Mouse (Mus musculus) ovary, adult 18-20 months (tissue): Measurements from ENCODE around the gene Vps53.
"Not testable (repeated sequence)": the region's sequence is repeated elsewhere in the genome, so short reads cannot be mapped to it uniquely, and the experiment has no call there.

Source experiments
- DNase-seq: peaks from one replicate; pipeline ENCODE4 v3.0.0; 2022; ENCODE audit warnings: low spot score, mixed read lengths

Vps53 gene

DNA sequence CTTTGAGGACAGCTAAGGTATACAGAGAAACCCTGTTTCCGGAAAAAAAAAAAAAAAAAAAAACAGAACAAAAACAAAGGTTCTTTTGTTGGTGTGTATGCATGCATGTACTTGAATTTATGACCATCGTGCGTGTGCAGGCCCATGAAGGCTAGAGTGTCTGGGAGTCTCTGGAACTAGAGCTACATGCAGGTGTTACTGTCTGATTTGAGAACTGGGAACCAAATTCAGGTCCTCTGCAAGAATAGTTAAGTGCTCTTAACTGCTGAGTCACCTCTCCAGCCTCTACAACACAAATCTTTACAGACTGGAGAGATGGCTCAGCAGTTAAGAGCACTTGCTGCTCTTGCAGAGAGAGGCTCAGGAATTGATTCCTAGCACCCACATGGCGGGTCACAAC is 163.6 kb downstream of the Vps53 start:
- no peak for DNase-seq

DNA sequence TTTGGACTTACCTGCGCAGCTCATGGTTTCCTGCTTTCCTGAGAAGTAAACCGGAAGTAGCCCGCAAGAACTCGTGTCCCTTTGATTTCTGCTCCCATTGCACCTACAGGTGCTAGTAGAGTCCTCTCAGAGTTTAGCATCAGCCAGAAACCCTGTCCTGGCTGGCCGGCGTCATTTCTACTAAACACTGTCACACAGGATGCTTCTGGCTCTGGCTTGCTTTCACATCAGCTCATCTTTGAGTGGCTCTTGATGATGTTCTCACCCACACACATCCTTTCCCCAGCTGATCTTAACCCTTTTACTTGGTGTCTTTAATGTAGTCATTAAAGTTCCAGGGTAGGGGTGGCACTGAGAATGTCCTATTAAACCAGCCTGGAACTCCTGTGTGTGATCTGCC is 164.2 kb downstream of the Vps53 start:
- DNase-seq: no peak

DNA sequence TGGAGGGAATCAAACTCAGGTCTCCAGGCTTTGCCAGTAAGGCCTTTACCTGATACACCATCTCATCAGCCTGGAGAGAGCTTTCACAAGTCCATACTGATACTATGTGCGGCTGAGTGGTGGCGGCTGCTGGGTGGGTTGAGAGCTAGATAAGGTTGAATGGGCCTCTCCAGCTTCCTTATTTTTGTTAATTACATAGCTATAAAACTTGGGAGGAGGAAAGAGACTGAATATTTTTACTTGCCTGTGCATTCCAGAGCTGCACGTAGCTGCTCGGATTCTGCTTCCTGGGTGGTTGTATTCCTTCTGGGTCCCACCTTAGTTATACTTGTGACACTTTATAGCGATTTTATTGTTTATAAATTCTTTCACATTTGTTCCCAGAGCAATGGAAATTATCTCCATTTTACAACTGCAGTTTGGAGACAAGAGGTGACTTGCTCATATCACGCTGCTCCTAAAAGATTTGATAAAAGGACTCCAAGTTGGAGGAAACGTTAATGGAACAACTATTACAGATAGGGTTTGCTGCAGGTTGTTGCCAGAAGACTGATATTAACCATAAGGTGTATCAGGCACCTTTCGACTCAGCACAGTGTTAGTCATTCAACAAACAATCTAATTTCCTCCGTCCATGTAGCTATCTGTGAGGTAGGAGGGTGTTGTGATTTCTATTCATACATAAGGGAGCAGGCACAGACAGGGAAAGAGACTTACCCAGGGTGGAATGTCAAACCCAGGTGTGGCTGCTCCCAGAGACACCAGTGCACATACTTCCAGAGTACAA is 168.4 kb downstream of the Vps53 start:
- DNase-seq: no peak

DNA sequence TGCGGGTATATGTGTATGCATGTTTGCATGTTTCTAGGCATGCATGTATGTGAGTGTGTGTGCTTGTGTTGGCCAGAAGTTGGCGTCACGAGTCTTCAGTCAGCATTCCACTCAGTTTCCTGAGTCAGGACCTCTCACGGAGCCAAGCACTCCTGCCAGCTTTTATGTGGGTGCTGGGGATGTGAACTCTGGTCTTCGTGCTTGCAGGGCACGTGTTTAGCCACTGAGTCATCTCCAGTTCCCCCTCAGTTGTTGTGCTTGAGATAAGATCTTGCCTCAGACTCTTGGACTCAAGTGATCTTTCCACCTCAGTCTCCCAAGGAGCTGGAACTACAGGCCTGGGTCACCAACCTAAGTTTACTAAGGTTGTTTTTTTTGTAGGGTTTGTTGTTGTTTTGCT is 170.3 kb downstream of the Vps53 start:
- no peak for DNase-seq

DNA sequence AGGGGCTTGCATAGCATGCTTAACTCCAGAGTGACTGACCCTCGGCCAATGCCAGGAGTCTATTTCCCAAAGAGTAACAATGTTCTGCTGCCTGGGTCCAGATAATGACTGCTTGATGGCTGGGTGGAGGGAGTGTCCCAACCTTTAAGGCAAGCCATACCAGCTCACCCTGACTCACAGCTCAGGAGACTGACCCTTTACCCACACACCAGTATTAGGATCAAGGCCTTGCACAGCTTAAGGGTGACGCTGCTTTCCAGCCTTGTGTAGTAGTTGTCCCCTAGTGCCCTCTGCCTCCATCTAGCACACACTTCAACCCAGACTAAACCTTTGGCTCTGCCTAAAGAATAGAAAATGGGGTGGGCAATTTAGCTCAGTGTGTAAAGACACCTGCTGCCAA is 171.3 kb downstream of the Vps53 start:
- no peak for DNase-seq

DNA sequence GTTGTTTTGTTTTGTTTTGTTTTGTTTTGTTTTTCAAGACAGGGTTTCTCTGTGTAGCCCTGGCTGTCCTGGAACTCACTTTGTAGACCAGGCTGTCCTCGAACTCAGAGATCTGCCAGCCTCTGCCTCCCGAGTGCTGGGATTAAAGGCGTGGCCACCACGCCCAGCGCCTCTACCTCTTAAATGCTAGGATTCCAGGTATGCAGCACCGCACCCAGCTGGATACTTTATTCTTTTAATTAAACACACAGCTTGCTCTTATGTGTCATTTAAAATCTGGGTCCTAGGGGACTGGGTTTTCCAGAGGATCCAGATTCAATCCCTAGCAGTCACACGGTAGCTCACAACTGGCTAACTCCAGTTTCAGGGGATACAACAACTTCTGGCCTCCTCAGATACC is 175.2 kb downstream of the Vps53 start:
- not testable (repeated sequence) for DNase-seq

DNA sequence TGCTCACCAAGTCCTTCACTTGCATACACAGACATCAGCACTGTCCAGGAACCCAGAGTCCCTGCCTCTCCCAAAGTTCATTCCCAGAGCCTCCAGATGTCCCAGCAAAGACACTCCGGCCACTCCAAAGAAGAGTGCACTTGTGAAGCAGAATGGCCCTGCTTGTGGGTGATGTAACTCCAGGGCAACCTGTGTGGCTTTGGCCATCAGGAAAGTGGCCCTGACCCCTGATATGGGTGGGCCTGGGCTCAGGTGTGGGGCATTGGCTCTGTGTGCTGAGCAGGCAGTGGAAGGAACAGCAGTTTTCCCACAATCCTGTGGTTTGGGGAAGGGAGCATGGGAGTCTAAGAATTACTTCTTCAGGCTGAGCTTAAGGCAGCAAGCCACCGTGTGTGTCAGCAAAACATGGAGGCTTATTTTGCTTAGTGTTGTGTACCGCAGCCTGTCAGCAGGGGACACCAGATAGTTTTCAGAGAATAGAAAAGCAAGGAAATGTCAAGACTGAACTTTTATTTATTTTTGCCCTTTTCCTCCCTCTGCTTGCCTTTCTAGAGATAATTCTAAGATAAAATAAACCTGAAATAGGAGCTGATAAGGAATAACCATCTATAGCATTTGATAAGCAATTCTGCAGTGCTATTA is 178.1 kb downstream of the Vps53 start:
- no peak for DNase-seq

DNA sequence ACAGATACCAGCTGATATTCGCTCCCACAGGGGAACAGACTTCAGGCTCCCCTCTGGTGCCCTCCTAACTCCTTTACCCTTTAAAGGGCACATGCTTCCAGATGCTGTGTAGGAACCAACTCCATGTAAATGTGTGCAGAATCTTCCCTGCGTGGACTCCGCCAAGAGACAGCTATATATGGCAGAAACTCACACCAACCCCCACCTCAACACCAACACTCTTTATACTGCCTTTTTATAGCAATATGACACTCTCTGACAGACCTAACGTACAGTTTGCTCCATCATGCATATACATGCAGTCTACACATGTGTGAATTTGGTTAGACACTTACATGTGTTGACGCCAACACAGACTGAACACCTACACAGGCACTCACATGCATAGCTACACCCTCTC is 178.7 kb downstream of the Vps53 start:
- no peak for DNase-seq

DNA sequence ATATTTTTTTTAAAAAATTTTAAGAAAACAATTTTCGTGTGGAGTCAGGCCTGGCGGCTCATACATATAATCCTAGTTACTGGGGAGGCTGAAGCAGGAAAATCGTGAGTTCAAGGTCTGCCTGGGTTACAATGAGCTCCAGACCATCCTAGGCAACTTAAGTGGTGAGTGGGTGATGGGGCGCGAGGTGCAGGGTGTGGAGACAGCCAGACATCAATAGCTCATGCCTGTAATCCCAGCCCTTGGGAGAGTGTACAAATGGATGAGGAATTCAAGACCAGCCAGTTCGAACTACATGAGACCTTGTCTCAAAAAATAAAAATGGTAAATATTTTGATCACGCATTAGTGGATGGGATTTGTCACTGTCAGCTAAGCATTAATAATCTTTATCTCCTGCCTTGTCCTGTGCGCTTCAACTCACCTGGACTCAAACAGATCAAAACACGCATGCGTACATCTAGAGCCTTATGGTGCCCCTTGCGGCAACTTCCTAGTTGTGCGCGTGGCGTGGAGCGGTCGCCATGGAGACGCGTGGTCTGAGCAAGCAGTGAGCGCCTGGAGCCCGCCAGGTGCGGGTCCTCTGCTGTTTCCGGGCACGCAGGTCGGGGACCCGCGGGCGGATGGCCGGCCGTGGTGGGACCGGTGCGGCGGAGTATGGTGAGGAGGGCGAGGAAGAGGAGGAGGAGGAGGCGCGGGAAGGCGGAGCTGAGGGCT is 179.8 kb downstream of the Vps53 start, which contains the start of gene 1700016K19Rik:
Gene 1700016K19Rik, plus strand, starts transcription at position 473 of the 716 bp plus-strand sequence.
- peak; percentile 61 for DNase-seq
